Mouse (Mus musculus) lung, postnatal 0 days (tissue): ENCODE results near the gene Ulk3.

Experiments used
- CTCF ChIP-seq: IDR thresholded peaks from 2 replicates; pipeline ENCODE4 v1.5.1; 2016; ENCODE audit warnings: antibody characterized with exemption, mild to moderate bottlenecking
- EP300 ChIP-seq: IDR thresholded peaks from 2 replicates; pipeline ENCODE4 v1.6.1; 2016; ENCODE audit warnings: antibody characterized with exemption, mild to moderate bottlenecking, control low read depth

DNA sequence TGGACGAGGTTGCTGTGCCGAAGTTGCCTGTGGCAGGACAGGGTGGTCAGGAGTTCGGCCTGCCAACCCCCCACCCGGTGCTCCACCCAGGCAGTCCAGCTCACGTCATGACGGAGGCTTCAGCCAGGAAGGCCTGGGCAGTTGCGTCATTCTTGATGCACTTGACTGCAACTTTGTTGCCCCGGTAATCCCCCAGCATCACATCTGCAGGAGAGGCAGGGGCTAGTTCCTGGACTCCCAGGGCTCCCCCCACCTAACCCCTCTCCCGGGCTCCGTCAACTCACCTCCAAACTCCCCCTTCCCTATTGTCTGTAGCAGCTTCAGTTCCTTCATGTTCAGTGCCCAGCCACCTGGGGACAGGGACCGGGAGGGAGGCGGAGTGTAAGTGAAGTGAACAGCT lies 39.5 kb downstream of the Ulk3 start:
- TF ChIP-seq CTCF (no peak), EP300 (no peak)
